Mouse (Mus musculus) T-helper 17 cell (primary cell): ENCODE results near the gene Gm1553.

Source experiments
- in situ Hi-C, 2 experiments: fragments of 300-600 bp; cut with MboI, MseI; formaldehyde crosslinking; loops; 1 replicate in 1 of 2; 2 replicates in 1 of 2; pipeline ENCODE4 v1.15.1; 2025; ENCODE audit warnings: high pct_unique_total_duplicates in 2 of 2

Gm1553 gene

GRCm38 (mm10) chr10:82492518-82492917 is at the start of gene Gm1553:
Gm1553 (minus strand) TSS chr10:82492618.
- in situ Hi-C loops = no loop called here
